Mouse (Mus musculus): Measurements from ENCODE around the gene Cirbp. TPM values are rescaled to one million over a fixed set of nuclear protein-coding genes. Genes with fewer than 3 reads are reported as not detected.

The Cirbp gene
- polyA plus RNA-seq, 1 experiment from 2014 or later: 14.2 TPM

- Histone ChIP-seq H3K9ac (ENCODE audit: low read depth, low read length) (no peak overlapping the region), H3K4me3 (ENCODE audit: low read depth, low read length) (peak overlapping the region; percentile 26), H3K4me2 (ENCODE audit: low read depth, low read length) (peak overlapping the region; percentile 93), H3K27me3 (ENCODE audit: control insufficient read depth, insufficient read depth, low read depth, low read length) (peaks cover 54% of the 10 kb centered on the region), H3K4me1 (ENCODE audit: control insufficient read depth, low read depth, low read length) (peaks cover 46% of the 10 kb centered on the region), H3K36me3 (ENCODE audit: control insufficient read depth, insufficient read depth) (no peaks in the 10 kb centered on the region; the same call in 1 of the 2 replicates), H3K9me3 (replicated peaks; ENCODE audit: control insufficient read depth, low read length) (no peaks in the 10 kb centered on the region), H3K27ac (ENCODE audit: low read length) (no peak overlapping the region)
- no peak for ATAC-seq (ENCODE audit: low read depth)
- 24% methylated on average over 48 of the region's 49 CpGs for WGBS (ENCODE audit: insufficient replicate concordance)
Measured at GRCm38 (mm10) chr10:80136179-80136951, 29.4 kb upstream of the Cirbp start.

- Histone ChIP-seq H3K4me2 (ENCODE audit: low read depth, low read length) (peak overlapping the region; percentile 93), H3K4me3 (ENCODE audit: low read depth, low read length) (peak overlapping the region; percentile 26), H3K4me1 (ENCODE audit: control insufficient read depth, low read depth, low read length) (peaks cover 48% of the 10 kb centered on the region), H3K9ac (ENCODE audit: low read depth, low read length) (peak overlapping the region; percentile 23), H3K27ac (ENCODE audit: low read length) (no peak overlapping the region), H3K36me3 (ENCODE audit: control insufficient read depth, insufficient read depth) (no peaks in the 10 kb centered on the region), H3K27me3 (ENCODE audit: control insufficient read depth, insufficient read depth, low read depth, low read length) (peaks cover 54% of the 10 kb centered on the region), H3K9me3 (replicated peaks; ENCODE audit: control insufficient read depth, low read length) (no peaks in the 10 kb centered on the region)
- WGBS (ENCODE audit: insufficient replicate concordance): 4% methylated on average over 29 of the region's 29 CpGs
- ATAC-seq (ENCODE audit: low read depth): no peak
Measured at GRCm38 (mm10) chr10:80136952-80137625, 28.7 kb upstream of the Cirbp start.

- Histone ChIP-seq H3K27ac (ENCODE audit: low read length) (no peak overlapping the region), H3K4me1 (ENCODE audit: control insufficient read depth, low read depth, low read length) (peaks cover 53% of the 10 kb centered on the region), H3K4me3 (ENCODE audit: low read depth, low read length) (peak overlapping the region; percentile 63), H3K27me3 (ENCODE audit: control insufficient read depth, insufficient read depth, low read depth, low read length) (peaks cover 54% of the 10 kb centered on the region), H3K4me2 (ENCODE audit: low read depth, low read length) (peak overlapping the region; percentile 93), H3K9ac (ENCODE audit: low read depth, low read length) (no peak overlapping the region), H3K9me3 (replicated peaks; ENCODE audit: control insufficient read depth, low read length) (no peaks in the 10 kb centered on the region), H3K36me3 (ENCODE audit: control insufficient read depth, insufficient read depth) (no peaks in the 10 kb centered on the region)
- no peak for ATAC-seq (ENCODE audit: low read depth)
- 6% methylated on average over 30 of the region's 33 CpGs for WGBS (ENCODE audit: insufficient replicate concordance)
Measured at GRCm38 (mm10) chr10:80137626-80138552, 27.9 kb upstream of the Cirbp start.

GRCm38 (mm10) chr10:80138553-80139438 is 27.0 kb upstream of the Cirbp start, which contains the start of gene Atp5d:
TSS of gene Atp5d (plus strand) at chr10:80138632.
- 0 out of 2 replicates have a peak within 1 kb of the TSS, but pooled peaks have one; percentile 11 for H3K27ac ChIP-seq (ENCODE audit: low read length)
- H3K4me3 ChIP-seq (ENCODE audit: low read depth, low read length): peak within 1 kb of the TSS; percentile 63
- peak within 1 kb of the TSS; percentile 56 for H3K9ac ChIP-seq (ENCODE audit: low read depth, low read length)
- H3K4me2 ChIP-seq (ENCODE audit: low read depth, low read length): peak within 1 kb of the TSS; percentile 93
- peaks cover 54% of the 10 kb centered on the region for H3K27me3 ChIP-seq (ENCODE audit: control insufficient read depth, insufficient read depth, low read depth, low read length)
- ATAC-seq (ENCODE audit: low read depth): peak; percentile 1; the same call in 1 of the 2 replicates
- peaks cover under 1% of the 10 kb centered on the region; the same call in 1 of the 2 replicates for H3K36me3 ChIP-seq (ENCODE audit: control insufficient read depth, insufficient read depth)
- peaks cover 61% of the 10 kb centered on the region for H3K4me1 ChIP-seq (ENCODE audit: control insufficient read depth, low read depth, low read length)
- WGBS (ENCODE audit: insufficient replicate concordance): under 1% methylated on average over 87 of the region's 94 CpGs
- H3K9me3 ChIP-seq (replicated peaks; ENCODE audit: control insufficient read depth, low read length): no peaks in the 10 kb centered on the region

- ATAC-seq (ENCODE audit: low read depth): no peak
- WGBS (ENCODE audit: insufficient replicate concordance): under 1% methylated on average over 9 of the region's 10 CpGs
- Histone ChIP-seq H3K4me1 (ENCODE audit: control insufficient read depth, low read depth, low read length) (peaks cover 64% of the 10 kb centered on the region), H3K36me3 (ENCODE audit: control insufficient read depth, insufficient read depth) (peaks cover 6% of the 10 kb centered on the region), H3K27me3 (ENCODE audit: control insufficient read depth, insufficient read depth, low read depth, low read length) (peaks cover 54% of the 10 kb centered on the region), H3K9ac (ENCODE audit: low read depth, low read length) (peak overlapping the region; percentile 56), H3K27ac (ENCODE audit: low read length) (no peak overlapping the region), H3K4me2 (ENCODE audit: low read depth, low read length) (peak overlapping the region; percentile 93), H3K4me3 (ENCODE audit: low read depth, low read length) (peak overlapping the region; percentile 63), H3K9me3 (replicated peaks; ENCODE audit: control insufficient read depth, low read length) (no peaks in the 10 kb centered on the region)
Measured at GRCm38 (mm10) chr10:80139439-80139775, 26.4 kb upstream of the Cirbp start.

- WGBS (ENCODE audit: insufficient replicate concordance): 67% methylated on average over 11 of the region's 11 CpGs
- Histone ChIP-seq H3K27me3 (ENCODE audit: control insufficient read depth, insufficient read depth, low read depth, low read length) (peaks cover 52% of the 10 kb centered on the region), H3K4me1 (ENCODE audit: control insufficient read depth, low read depth, low read length) (peaks cover 67% of the 10 kb centered on the region), H3K9me3 (replicated peaks; ENCODE audit: control insufficient read depth, low read length) (no peaks in the 10 kb centered on the region), H3K4me3 (ENCODE audit: low read depth, low read length) (no peak overlapping the region), H3K27ac (ENCODE audit: low read length) (no peak overlapping the region), H3K4me2 (ENCODE audit: low read depth, low read length) (0 out of 2 replicates have a peak overlapping the region, but pooled peaks have one; percentile 93), H3K36me3 (ENCODE audit: control insufficient read depth, insufficient read depth) (peaks cover 13% of the 10 kb centered on the region), H3K9ac (ENCODE audit: low read depth, low read length) (no peak overlapping the region)
- ATAC-seq (ENCODE audit: low read depth): no peak
Measured at GRCm38 (mm10) chr10:80139975-80140665, 25.7 kb upstream of the Cirbp start.

GRCm38 (mm10) chr10:80140666-80141035 is 25.1 kb upstream of the Cirbp start, which contains the start of gene Cbarp:
TSS of gene Cbarp (minus strand) at chr10:80140835.
- 64% methylated on average over 10 of the region's 10 CpGs for WGBS (ENCODE audit: insufficient replicate concordance)
- no peaks in the 10 kb centered on the region for H3K9me3 ChIP-seq (replicated peaks; ENCODE audit: control insufficient read depth, low read length)
- peaks cover 16% of the 10 kb centered on the region for H3K36me3 ChIP-seq (ENCODE audit: control insufficient read depth, insufficient read depth)
- H3K4me3 ChIP-seq (ENCODE audit: low read depth, low read length): peak within 1 kb of the TSS; percentile 75
- ATAC-seq (ENCODE audit: low read depth): no peak
- peaks cover 72% of the 10 kb centered on the region for H3K4me1 ChIP-seq (ENCODE audit: control insufficient read depth, low read depth, low read length)
- H3K27ac ChIP-seq (ENCODE audit: low read length): peak within 1 kb of the TSS; percentile 87
- H3K27me3 ChIP-seq (ENCODE audit: control insufficient read depth, insufficient read depth, low read depth, low read length): peaks cover 48% of the 10 kb centered on the region
- H3K9ac ChIP-seq (ENCODE audit: low read depth, low read length): peak within 1 kb of the TSS; percentile 67
- peak within 1 kb of the TSS; percentile 93 for H3K4me2 ChIP-seq (ENCODE audit: low read depth, low read length)
